Mouse (Mus musculus): ENCODE data around the gene Rybp. TPM values are rescaled to one million over a fixed set of nuclear protein-coding genes. Genes with fewer than 3 reads are reported as not detected.
A peak's percentile ranks its signal among the peaks of the same experiment; 100 is the strongest.

The Rybp gene
- 10 to 100 TPM; 27.1 to 37.7 TPM for total RNA-seq (2021)
- polyA plus RNA-seq (2012; rRNA removed) = 4.4 and 4.6 TPM in 2 replicates
- long read RNA-seq, full-length matches to known transcripts = 3 of 3 reads
- long read RNA-seq, partial matches to known transcripts = 0 of 3 reads
- long read RNA-seq, other reads (novel, unspliced or antisense) = 0 of 3 reads

- DNase-seq = peak; percentile 95
Observed at GRCm38 (mm10) chr6:100287334-100288015, at the start of gene Rybp. Rybp (minus strand) TSS chr6:100287485.

GRCm38 (mm10) chr6:100336591-100337148 is 49.4 kb upstream of the Rybp start:
- peak; percentile 52 for DNase-seq

GRCm38 (mm10) chr6:100335506-100336144 is 48.3 kb upstream of the Rybp start:
- DNase-seq = no peak

- no peak for DNase-seq
Observed at GRCm38 (mm10) chr6:100333745-100334144, 46.5 kb upstream of the Rybp start.

- no peak for DNase-seq
Observed at GRCm38 (mm10) chr6:100332479-100332878, 45.2 kb upstream of the Rybp start.

GRCm38 (mm10) chr6:100331582-100331981 is 44.3 kb upstream of the Rybp start:
- DNase-seq = no peak

- no peak for DNase-seq
Observed at GRCm38 (mm10) chr6:100331055-100331454, 43.8 kb upstream of the Rybp start.

GRCm38 (mm10) chr6:100329542-100329941 is 42.3 kb upstream of the Rybp start:
- no peak for DNase-seq

- peak; percentile 93 for DNase-seq
Observed at GRCm38 (mm10) chr6:100327050-100327449, 39.8 kb upstream of the Rybp start.

GRCm38 (mm10) chr6:100323756-100324430 is 36.6 kb upstream of the Rybp start:
- DNase-seq = peak; percentile 58

- peak; percentile 5 for DNase-seq
Observed at GRCm38 (mm10) chr6:100322561-100322960, 35.3 kb upstream of the Rybp start.

- peak; percentile 54 for DNase-seq
Observed at GRCm38 (mm10) chr6:100322145-100322544, 34.9 kb upstream of the Rybp start.

GRCm38 (mm10) chr6:100314201-100314600 is 26.9 kb upstream of the Rybp start:
- DNase-seq = peak; percentile 33

GRCm38 (mm10) chr6:100311167-100311566 is 23.9 kb upstream of the Rybp start:
- DNase-seq = no peak

- no peak for DNase-seq
Observed at GRCm38 (mm10) chr6:100304831-100305230, 17.5 kb upstream of the Rybp start.

GRCm38 (mm10) chr6:100301410-100302108 is 14.3 kb upstream of the Rybp start:
- no peak for DNase-seq

- DNase-seq = no peak
Observed at GRCm38 (mm10) chr6:100300831-100301230, 13.5 kb upstream of the Rybp start.

- peak; percentile 16 for DNase-seq
Observed at GRCm38 (mm10) chr6:100298945-100299344, 11.7 kb upstream of the Rybp start.

GRCm38 (mm10) chr6:100297536-100297935 is 10.3 kb upstream of the Rybp start:
- DNase-seq = no peak

- no peak for DNase-seq
Observed at GRCm38 (mm10) chr6:100292411-100292810, 5.1 kb upstream of the Rybp start.

GRCm38 (mm10) chr6:100289058-100289457 is 1.8 kb upstream of the Rybp start:
- no peak for DNase-seq

GRCm38 (mm10) chr6:100288730-100289035 is 1.4 kb upstream of the Rybp start:
- DNase-seq = peak; percentile 21
